Mouse (Mus musculus) forebrain, embryonic 14.5 days (tissue): ENCODE measurements around the gene Dtd1. TPM values are rescaled to one million over a fixed set of nuclear protein-coding genes. Genes with fewer than 3 reads are reported as not detected.
"Not testable (repeated sequence)": the region's sequence is repeated elsewhere in the genome, so short reads cannot be mapped to it uniquely, and the experiment has no call there.

ENCODE experiments used
- ATAC-seq: fragments of 200-750 bp; cut with Nextera tagmentation; 2 replicates; pipeline ENCODE4 v1.8.0; 2017; ENCODE audit warnings: mild to moderate bottlenecking, moderate library complexity
- DNase-seq: peaks from one replicate; pipeline ENCODE4 v3.0.0-alpha.2; 2015; ENCODE audit warnings: low spot score
- H3K27ac ChIP-seq: fragments of 300-500 bp; sonication (generic); 2 replicates; pipeline ENCODE4 v1.5.1; 2014; ENCODE audit warnings: low read depth, mild to moderate bottlenecking, control low read depth, low read length, moderate library complexity
- H3K27me3 ChIP-seq: fragments of 300-500 bp; sonication (generic); replicated peaks from 2 replicates; pipeline ENCODE4 v1.6.1; 2014; ENCODE audit warnings: low read length, control low read depth, mixed read lengths; ENCODE audit not compliant: control insufficient read depth, insufficient read depth
- H3K36me3 ChIP-seq: fragments of 300-500 bp; sonication (generic); 2 replicates; pipeline ENCODE4 v1.6.1; 2014; ENCODE audit warnings: low read length, control low read depth; ENCODE audit not compliant: control insufficient read depth, insufficient read depth
- H3K4me1 ChIP-seq: fragments of 300-500 bp; sonication (generic); 2 replicates; pipeline ENCODE4 v1.6.1; 2014; ENCODE audit warnings: antibody characterized with exemption, low read length, control low read depth; ENCODE audit not compliant: control insufficient read depth, insufficient read depth
- H3K4me2 ChIP-seq: fragments of 300-500 bp; sonication (generic); 2 replicates; pipeline ENCODE4 v1.6.1; 2014; ENCODE audit warnings: mild to moderate bottlenecking, control low read depth, low read length
- H3K4me3 ChIP-seq: fragments of 300-500 bp; sonication (generic); 2 replicates; pipeline ENCODE4 v1.5.1; 2014; ENCODE audit warnings: low read depth, low read length, control low read depth
- H3K9ac ChIP-seq: fragments of 300-500 bp; sonication (generic); 2 replicates; pipeline ENCODE4 v1.6.1; 2014; ENCODE audit warnings: mild to moderate bottlenecking, low read length, control low read depth, moderate library complexity
- H3K9me3 ChIP-seq: fragments of 300-500 bp; sonication (generic); replicated peaks from 2 replicates; pipeline ENCODE4 v1.6.1; 2016; ENCODE audit warnings: low read length, control low read depth, mixed read lengths; ENCODE audit not compliant: control insufficient read depth
- WGBS: fragments of 180-500 bp; shearing (Covaris S2); extraction: QIAGEN DNeasy Blood & Tissue Kit; methylation state at CpG from one replicate; pipeline ENCODE4 v1.1.7; 2014; 5-methylcytosine and 5-hydroxymethylcytosine counted together
- polyA plus RNA-seq: library from polyadenylated mRNA; unstranded; fragments of >200 nt; fragmentation: Nextera tagmentation; extraction: Ambion mirVana; gene quantifications from 2 replicates; pipeline ENCODE4 v1.2.1, GENCODE M21; 2014

Dtd1 gene
- polyA plus RNA-seq, result 69.7 and 79.1 TPM in 2 replicates

DNA sequence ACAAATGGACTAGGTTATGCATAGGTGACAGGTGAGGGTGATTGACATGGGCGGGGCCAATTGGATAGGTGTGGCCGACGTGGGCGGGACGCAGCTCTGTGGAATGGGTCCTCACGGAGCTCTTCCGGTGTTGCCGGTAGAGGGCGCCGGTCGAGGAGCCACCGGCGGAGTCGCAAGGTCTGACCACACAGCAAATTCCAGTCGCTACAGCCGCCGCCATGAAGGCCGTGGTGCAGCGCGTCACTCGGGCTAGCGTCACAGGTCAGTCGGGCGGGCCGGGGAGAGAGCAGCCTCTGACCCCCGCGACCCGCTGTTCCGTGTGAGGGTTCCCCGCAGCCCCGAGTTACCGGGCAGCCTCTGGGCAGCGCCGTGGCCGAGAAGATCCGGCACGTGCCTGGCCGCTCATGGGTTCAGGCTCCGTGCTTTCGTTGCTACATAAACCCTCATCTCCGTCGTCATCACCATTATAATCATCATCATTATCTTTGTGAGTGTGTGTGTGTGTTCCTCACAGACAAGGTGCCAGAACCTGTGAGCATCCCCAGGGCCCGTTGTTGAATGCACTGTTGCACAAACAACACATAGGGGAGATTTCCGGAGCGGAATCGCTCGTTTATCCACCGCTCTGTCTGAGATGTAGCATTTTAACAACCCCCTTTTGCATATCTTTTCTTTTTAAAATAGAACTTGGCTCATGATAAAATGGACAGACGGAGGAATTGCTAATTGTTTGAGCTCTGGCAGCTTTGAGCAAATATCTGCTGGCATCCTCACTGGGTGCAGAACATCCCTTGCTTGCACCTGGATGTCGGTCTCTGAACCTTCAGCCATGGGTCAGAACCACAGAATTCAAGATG lies at the start of gene Dtd1:
Gene Dtd1 (plus strand): TSS at position 67 of the 857 bp plus-strand sequence.
- Histone ChIP-seq H3K4me1 (no peaks in the 10 kb centered on the region), H3K36me3 (no peaks in the 10 kb centered on the region), H3K4me3 (peak within 1 kb of the TSS; percentile 60), H3K9me3 (no peaks in the 10 kb centered on the region), H3K27ac (peak within 1 kb of the TSS; percentile 63), H3K4me2 (peak within 1 kb of the TSS; percentile 65), H3K9ac (peak within 1 kb of the TSS; percentile 80), H3K27me3 (no peaks in the 10 kb centered on the region)
- DNase-seq (peak; percentile 83), ATAC-seq (peak; percentile 95)
- WGBS, result under 1% methylated on average over 48 of the region's 50 CpGs

- Histone ChIP-seq H3K4me2 (peak within 1 kb of the TSS; percentile 61), H3K4me3 (peak within 1 kb of the TSS; percentile 70), H3K9me3 (no peaks in the 10 kb centered on the region), H3K4me1 (peaks cover 2% of the 10 kb centered on the region; the same call in 1 of the 2 replicates), H3K36me3 (peaks cover 23% of the 10 kb centered on the region), H3K27me3 (no peaks in the 10 kb centered on the region), H3K9ac (peak within 1 kb of the TSS; percentile 85), H3K27ac (peak within 1 kb of the TSS; percentile 72; the same call in 1 of the 2 replicates)
- under 1% methylated on average over 17 of the region's 17 CpGs for WGBS
- DNase-seq, result peak; percentile 92
- peak; percentile 98 for ATAC-seq
These were observed 49.2 kb upstream of the Dtd1 start, which contains the start of gene Rbbp9 for GRCm38 (mm10) chr2:144550529-144550928. Gene Rbbp9, minus strand, starts transcription at chr2:144550869.

GRCm38 (mm10) chr2:144553905-144554304 lies 45.8 kb upstream of the Dtd1 start:
- Histone ChIP-seq H3K4me3 (no peak overlapping the region), H3K27me3 (no peaks in the 10 kb centered on the region), H3K27ac (no peak overlapping the region), H3K4me2 (no peak overlapping the region), H3K9me3 (no peaks in the 10 kb centered on the region), H3K9ac (no peak overlapping the region), H3K4me1 (peaks cover 6% of the 10 kb centered on the region; the same call in 1 of the 2 replicates), H3K36me3 (no peaks in the 10 kb centered on the region)
- WGBS, result 92% methylated on average over 3 of the region's 3 CpGs
- ATAC-seq, result no peak
- no peak for DNase-seq

GRCm38 (mm10) chr2:144555286-144555819 lies 44.3 kb upstream of the Dtd1 start:
- Histone ChIP-seq H3K9ac (peak overlapping the region; percentile 65), H3K9me3 (no peaks in the 10 kb centered on the region), H3K27me3 (no peaks in the 10 kb centered on the region), H3K36me3 (peaks cover 5% of the 10 kb centered on the region; the same call in 1 of the 2 replicates), H3K4me2 (peak overlapping the region; percentile 64), H3K4me1 (peaks cover 4% of the 10 kb centered on the region; the same call in 1 of the 2 replicates), H3K4me3 (peak overlapping the region; percentile 64), H3K27ac (peak overlapping the region; percentile 75)
- ATAC-seq (peak; percentile 4; the same call in 1 of the 2 replicates), DNase-seq (peak; percentile 24)
- WGBS, result 4% methylated on average over 14 of the region's 14 CpGs

DNA sequence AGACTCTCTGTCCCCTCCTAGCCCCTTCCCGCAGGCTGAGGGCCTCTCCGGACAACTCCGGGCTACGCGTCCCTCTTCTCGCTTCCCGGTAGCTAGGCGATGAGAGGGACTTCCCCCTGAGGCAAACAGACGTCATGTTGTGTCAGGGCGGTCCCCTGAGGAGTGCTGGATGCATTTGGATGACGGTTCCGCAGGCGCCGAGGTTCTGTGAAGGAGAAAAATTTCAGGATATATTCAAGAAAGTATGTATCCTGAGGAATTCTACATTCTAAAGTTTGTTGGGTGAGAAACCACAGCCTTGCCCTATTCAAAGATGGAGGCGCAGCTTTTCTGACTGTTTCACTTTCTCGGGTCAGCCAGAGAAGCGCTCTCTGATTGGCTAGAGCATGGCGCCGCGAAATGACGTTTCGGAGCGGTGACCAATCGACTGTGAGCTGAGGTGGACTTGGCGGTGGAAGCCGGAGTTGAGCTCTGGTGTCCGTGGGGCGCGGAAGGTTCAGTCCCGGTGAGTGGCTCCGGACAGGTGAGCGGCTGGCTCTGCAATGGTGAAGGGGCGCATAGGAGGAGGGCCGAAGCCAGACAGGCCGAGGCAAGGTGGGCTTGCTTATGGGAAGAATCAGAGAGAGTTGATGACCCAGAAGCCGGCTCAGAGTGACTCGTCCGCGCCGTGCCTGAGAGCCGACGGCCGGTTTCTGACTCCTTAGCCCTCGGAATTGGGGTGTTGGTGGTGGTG lies 43.7 kb upstream of the Dtd1 start, which contains the start of gene Sec23b:
Gene Sec23b (plus strand): TSS at position 410 of the 733 bp plus-strand sequence.
- no peaks in the 10 kb centered on the region for H3K27me3 ChIP-seq
- peak within 1 kb of the TSS; percentile 75 for H3K27ac ChIP-seq
- WGBS, result under 1% methylated on average over 44 of the region's 44 CpGs
- peak within 1 kb of the TSS; percentile 64 for H3K4me2 ChIP-seq
- H3K9ac ChIP-seq, result peak within 1 kb of the TSS; percentile 65
- DNase-seq (peak; percentile 98), ATAC-seq (peak; percentile 99)
- H3K36me3 ChIP-seq, result peaks cover 5% of the 10 kb centered on the region; the same call in 1 of the 2 replicates
- no peaks in the 10 kb centered on the region for H3K9me3 ChIP-seq
- H3K4me3 ChIP-seq, result peak within 1 kb of the TSS; percentile 64
- peaks cover 4% of the 10 kb centered on the region; the same call in 1 of the 2 replicates for H3K4me1 ChIP-seq

DNA sequence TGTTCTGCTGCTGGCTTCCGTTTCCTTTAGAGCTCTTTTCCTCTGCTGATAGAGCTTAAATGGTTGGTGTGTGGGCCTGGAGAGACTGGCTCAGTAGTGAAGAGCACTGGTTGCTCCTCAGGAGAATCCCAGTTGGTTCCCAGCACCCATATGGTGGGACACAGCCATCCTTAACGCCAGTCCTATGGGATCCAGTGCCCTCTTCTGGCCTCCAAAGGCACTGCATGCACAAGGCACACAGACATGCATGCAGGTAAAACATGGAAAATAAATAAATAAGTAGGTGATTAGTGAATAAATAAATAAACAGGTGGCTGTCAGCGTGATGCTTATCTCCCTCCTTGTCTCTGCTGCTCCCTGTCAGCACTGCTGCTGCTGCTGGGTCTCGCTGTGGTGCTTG lies 11.0 kb upstream of the Dtd1 start:
- no peak overlapping the region for H3K9ac ChIP-seq
- no peak for DNase-seq
- no peaks in the 10 kb centered on the region for H3K27me3 ChIP-seq
- H3K4me3 ChIP-seq, result no peak overlapping the region
- no peaks in the 10 kb centered on the region for H3K9me3 ChIP-seq
- no peaks in the 10 kb centered on the region for H3K4me1 ChIP-seq
- H3K36me3 ChIP-seq, result peaks cover 50% of the 10 kb centered on the region
- H3K27ac ChIP-seq, result no peak overlapping the region
- H3K4me2 ChIP-seq, result no peak overlapping the region
- WGBS, result 81% methylated on average over 4 of the region's 4 CpGs
- ATAC-seq, result no peak

- H3K36me3 ChIP-seq, result peaks cover 13% of the 10 kb centered on the region; the same call in 1 of the 2 replicates
- not testable (repeated sequence) for H3K9ac ChIP-seq, DNase-seq, H3K4me3 ChIP-seq, H3K27me3 ChIP-seq, ATAC-seq, H3K4me2 ChIP-seq, H3K9me3 ChIP-seq, H3K4me1 ChIP-seq, H3K27ac ChIP-seq
- 69% methylated on average over 8 of the region's 8 CpGs for whole genome bisulfite sequencing
These were observed 6.7 kb upstream of the Dtd1 start for GRCm38 (mm10) chr2:144593036-144593435.

GRCm38 (mm10) chr2:144593951-144594651 lies 5.6 kb upstream of the Dtd1 start, which contains the start of gene Smim26:
Gene Smim26, plus strand, starts transcription at chr2:144594054.
- DNase-seq (peak; percentile 93), ATAC-seq (peak; percentile 99)
- H3K4me1 ChIP-seq, result peaks cover 3% of the 10 kb centered on the region; the same call in 1 of the 2 replicates
- 1% methylated on average over 31 of the region's 31 CpGs for WGBS
- H3K36me3 ChIP-seq, result peaks cover 6% of the 10 kb centered on the region; the same call in 1 of the 2 replicates
- peak within 1 kb of the TSS; percentile 64 for H3K4me2 ChIP-seq
- peak within 1 kb of the TSS; percentile 48 for H3K4me3 ChIP-seq
- H3K9me3 ChIP-seq, result no peaks in the 10 kb centered on the region
- H3K27ac ChIP-seq, result no peak within 1 kb of the TSS
- H3K27me3 ChIP-seq, result no peaks in the 10 kb centered on the region
- H3K9ac ChIP-seq, result peak within 1 kb of the TSS; percentile 66
